Mouse (Mus musculus) CD4-positive helper T cell, adult 2 months (primary cell): ENCODE measurements around the gene 2700081O15Rik.
"Not testable (repeated sequence)": the region's sequence is repeated elsewhere in the genome, so short reads cannot be mapped to it uniquely, and the experiment has no call there.

Experiments
- DNase-seq: peaks from one replicate; pipeline ENCODE4 v3.0.0-alpha.2; 2012; ENCODE audit warnings: low read depth, missing footprints, low spot score

The 2700081O15Rik gene

DNA sequence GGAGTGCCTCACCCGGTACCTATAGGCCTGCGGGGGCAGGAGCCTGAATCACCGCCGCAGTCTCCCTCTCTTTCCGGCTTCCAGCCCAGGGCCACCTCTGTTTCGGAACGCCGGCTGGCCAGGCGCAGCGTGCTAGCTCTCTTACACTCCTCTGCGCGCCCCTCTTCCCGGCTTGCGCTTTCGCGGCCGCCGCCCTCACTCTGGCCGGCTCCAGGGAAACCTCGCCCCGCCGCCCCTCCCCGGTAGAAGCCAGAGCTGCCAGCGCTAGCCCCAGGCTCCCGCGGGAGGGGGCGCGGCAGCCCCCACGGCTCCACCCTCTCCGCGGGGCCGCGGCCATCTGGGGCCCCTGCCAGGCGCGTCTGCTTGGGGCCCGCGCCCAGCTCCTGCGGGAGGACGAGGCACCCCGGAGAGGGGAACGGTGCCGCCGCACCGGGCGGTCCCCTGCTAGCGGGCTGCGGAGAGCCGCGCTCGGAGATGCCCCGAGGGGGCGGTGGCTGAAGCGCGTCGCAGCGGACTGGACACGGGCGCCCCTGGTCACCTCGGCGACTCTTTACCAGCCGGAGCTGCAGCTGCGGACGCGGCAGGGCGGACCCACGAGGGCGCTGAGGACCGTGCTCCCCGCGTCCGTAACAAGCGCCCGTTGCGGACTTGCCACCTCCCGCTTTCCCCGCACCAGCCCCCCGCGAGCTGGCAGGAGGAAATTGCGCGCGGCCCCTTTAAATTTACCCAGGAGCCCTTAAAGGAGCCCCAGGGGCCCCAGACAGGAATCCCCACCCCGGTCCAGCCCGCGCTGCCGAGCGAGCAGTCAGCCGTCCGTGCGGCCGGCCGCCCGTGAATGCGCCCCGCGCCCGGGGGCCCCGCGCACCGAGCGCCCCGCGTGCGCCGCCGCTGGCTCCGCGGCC is at the start of gene 2700081O15Rik:
Gene 2700081O15Rik (plus strand): TSS at position 792 of the 902 bp plus-strand sequence.
- peak; percentile 37 for DNase-seq

DNA sequence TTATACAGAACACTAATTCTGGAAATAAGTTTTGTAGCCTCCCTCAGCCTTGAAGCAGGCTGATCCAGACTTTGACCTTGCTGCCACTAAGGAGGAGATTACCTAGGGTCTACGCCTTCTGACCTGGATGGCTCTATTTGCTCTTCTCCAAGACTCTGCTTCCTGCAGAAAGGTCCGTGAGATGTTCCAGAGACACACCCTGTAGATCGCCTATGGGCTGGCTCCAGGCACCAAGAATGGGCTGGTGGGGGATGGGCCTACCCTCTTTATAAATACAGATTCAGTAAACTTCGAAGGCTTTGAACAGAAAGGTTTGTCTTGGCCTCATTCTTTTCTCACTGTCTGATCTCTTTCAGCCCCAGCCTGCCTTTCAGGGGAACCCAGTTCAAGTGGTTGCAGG is 48.0 kb upstream of the 2700081O15Rik start:
- not testable (repeated sequence) for DNase-seq

DNA sequence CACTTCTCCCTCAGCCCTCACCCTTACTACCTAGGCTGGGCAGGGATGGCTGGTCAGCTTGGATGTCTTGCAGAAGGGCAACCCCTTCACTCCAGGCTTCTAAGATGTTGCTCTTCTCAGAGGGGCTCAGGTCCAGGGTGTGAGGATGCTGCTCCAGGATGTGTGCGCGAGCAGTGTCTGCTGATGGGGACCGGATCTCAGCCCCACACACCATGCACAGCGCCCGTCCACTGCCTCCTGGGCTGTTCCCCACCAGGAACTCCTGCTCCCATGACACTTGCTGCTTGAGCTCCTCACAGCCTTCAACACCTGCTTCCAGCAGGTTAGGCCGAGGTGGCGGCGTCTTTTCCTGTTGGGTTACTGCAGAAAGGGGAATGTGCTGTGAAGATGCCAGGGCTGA is 42.9 kb upstream of the 2700081O15Rik start:
- DNase-seq: no peak

DNA sequence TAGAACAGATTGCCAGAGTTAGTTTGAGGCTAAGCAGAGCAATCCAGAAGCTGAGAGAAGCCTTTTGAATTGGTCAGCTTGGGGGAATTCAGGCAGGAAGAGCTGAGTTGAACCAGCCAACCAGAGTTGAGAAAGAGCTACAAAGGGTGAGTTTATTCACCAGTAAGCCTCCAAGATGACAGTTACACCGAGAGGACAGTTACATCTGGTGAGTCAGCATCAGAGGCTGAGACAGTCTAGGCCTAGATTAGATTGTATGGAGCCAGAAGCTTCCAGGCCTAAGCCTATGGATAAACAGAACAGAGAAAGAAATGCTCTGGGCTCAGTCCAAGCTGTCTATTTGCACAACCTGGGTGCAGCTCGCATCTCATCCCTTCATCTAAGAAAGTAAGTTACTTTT is 39.8 kb upstream of the 2700081O15Rik start:
- no peak for DNase-seq

DNA sequence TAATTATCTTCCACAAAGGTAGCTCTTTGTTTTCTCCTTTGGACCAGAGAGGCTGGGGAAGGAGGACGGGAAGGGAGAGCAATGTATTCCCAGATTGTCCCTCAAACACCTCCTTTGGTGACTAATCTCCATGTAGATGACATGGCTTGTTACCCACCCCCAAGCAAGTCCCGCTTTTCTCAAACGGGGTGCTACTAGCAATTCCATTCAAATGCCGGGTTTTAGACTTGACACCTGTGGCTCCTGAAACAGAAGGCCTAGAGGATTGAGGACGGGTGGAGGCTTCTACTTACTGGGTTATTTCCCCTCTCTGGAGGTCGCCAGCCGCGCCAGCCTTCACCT is 35.5 kb upstream of the 2700081O15Rik start:
- no peak for DNase-seq

DNA sequence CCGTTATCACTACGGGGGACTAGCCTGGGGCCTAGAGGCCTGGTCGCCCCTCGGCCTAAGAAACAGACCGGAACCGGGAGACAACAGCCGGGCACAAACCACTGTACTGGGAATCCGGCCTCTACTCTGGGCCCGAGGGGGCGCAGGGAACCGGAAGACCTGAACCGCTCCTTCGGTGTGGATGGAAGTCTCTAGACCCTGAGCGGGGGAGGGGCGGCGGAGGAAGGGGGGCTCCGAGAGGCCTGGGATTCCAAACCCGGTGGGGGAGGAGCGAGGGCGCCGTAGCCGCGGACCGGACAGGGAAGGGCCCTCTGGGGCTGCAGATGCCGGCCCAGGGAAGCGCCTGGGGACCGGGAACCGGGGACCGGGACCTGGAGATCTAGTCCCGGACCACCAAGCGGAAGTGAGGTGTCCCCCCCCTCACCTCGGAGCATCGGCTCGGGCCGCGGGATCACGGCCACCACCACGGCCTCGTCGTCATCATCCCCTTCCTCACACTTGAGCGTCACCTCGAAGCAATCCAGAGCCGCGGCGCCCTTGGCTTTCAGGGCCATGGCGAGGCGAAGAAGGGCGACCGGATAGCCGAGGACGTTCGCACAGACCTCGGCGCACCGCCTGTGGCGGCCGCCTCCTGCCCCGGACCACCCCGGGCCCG is 35.0 kb upstream of the 2700081O15Rik start:
- no peak for DNase-seq

DNA sequence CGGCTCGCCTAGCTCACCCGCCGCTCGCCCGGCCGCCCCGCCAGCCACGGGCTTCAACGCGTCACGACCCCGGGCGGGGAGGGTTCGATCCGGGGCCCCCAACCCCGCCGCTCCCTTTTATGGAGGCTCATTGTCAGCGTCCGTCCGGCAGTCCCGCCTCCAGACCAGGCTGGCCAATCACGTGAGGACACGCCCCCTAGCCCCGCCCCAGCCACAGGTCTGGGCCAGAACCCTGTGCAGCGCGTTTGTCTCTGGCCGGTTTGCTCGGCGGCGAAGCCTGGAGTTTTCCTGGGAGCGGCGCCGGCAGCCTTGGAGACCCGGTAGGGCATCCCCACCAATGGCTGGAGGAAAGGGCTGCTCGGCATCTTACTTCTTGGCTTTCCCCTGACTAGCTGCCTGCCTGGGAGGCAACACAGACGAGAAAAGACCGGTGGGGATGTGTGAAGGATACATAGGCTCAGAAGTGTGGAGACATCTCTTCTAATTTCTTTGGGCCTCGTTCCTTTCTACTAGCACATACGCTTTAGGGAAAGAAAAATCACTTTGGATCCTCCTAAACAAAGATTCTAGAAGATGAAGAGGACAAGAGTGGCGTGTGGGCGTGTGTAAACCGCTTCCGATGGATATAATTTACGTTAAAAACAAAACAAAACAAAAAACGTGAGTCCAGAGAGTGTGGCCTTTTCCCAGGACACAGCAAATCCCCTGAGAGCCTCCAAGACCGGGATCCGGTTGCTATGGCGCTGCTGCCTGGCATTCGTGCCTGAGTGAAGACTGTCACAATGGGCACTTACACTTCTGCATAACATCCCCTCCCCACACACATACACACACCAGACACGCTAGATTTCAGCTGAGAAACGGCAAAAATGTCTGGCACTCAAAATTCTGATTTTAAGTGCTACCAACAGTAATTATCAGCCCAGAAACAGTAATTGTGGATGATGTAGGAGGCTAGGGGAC is 34.2 kb upstream of the 2700081O15Rik start, which contains the start of gene Spindoc:
Gene Spindoc (minus strand): TSS at position 92 of the 963 bp plus-strand sequence.
- peak; percentile 92 for DNase-seq

DNA sequence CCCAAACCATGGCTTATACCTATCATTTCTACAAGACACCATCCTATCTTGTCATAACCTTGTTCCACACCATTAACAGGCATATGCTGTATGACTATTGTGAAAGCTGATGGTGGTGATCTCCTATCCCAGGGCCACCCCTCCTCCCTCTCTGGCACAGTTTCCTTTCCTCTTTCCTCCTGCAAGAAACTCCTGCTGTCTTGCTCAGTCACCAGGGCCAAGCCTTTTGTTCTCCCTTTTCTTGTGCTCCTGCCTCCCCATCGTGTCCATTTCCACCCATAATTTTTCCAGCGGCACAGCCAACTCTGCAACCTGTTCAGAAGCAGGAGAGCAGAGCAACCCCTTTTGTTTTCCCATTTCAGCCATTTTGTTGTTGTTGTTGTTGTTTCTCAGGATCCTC is 31.4 kb upstream of the 2700081O15Rik start:
- no peak for DNase-seq

DNA sequence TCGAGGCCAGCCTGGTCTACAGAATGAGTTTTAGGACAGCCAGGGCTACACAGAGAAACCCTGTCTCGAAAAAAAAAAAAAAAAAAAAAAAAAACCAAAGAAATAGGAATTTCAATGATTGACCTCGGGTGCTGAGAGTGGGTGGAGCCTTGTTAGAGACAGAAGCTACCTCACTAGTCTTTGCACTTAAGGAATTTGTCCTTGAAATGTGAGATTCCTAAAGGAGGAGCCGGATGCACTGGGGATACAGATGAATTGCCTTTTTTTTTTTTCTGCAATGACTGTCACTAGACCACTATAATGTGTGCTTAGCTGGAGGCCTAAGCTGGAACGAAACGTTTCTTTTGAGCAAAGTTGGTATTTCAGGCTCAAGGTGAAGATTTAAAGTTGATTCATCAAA is 28.9 kb upstream of the 2700081O15Rik start:
- DNase-seq: no peak

DNA sequence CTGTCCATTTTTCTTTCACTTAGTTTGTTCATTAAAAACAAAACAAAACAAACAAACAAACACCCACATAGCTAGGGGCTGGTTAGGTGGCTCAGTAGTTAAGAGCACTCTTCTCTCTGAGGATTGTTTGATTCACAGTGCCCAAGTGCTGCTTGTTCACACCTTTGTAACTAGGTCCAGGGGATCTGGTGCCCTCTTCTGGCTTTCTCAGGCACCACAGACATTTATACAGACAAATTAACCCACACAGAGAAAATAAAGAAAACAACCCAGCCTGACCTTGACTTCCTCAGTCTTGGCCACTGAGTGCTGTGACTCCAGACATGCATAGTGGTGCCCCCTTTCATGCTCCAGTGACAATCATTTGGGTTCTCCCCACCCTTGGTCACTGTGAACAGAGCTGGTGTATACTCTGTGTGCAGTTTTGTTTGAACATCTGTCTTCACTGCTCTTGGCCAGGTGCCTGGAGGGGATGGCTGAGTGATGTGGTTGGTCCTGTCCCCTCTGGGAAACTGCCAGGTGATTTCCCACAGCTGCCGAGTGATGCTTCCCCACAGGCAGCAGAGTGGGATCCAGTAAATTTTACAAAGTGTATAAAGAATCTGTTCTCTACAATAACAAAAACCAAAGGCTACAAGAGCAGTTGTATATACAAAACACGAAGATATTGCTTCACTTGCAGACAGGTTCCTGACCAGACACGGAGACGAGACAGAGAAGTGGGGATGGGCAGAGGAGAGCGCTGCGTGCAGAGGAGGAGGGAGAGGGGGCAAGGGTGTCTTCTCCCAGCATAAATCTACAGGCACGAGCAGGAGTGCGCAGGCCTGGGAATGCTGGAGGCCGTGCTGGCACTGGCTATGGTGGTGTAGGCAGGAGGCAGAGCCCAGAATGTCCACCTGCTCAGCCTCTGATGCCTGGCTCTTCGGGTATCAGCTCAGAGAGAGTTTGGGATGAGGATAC is 20.3 kb upstream of the 2700081O15Rik start:
- DNase-seq: peak; percentile 19

DNA sequence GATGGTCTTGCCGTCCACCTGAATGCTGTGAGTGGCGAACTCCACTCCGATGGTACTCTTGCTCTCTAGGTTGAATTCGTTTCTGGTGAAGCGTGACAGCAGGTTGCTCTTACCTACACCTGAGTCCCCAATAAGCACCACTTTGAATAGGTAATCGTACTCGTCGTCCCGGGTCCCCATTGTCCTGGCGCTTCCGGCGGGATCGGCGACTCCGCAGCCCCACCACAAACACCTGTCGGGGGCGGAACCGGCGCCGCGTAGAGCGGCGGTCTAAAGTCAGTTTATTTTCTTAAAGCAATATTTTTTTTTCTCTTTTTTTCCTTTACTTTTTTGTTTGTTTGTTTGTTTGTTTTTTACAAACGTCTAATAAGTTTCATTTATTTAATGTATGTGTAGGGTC is 18.5 kb upstream of the 2700081O15Rik start:
- not testable (repeated sequence) for DNase-seq

DNA sequence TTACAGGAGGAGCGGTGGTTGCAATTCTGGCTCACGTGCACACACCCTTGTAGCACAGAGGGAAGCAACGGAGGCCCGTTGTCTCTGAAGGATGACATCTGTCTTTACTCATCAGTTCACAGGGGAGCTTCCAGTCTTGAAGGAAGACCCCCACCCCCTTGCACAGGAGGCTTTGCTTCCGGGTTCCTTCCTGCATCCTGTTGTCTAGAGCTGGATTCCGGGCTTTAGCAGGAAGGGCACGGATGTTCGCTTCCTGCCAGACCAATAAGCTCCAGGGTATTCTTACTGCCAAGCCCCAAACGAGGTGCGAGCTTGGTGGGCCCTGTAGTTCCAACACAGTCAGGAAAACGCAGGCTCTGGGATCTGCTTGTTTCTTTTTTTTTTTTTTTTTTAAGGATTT is 16.8 kb upstream of the 2700081O15Rik start:
- no peak for DNase-seq

DNA sequence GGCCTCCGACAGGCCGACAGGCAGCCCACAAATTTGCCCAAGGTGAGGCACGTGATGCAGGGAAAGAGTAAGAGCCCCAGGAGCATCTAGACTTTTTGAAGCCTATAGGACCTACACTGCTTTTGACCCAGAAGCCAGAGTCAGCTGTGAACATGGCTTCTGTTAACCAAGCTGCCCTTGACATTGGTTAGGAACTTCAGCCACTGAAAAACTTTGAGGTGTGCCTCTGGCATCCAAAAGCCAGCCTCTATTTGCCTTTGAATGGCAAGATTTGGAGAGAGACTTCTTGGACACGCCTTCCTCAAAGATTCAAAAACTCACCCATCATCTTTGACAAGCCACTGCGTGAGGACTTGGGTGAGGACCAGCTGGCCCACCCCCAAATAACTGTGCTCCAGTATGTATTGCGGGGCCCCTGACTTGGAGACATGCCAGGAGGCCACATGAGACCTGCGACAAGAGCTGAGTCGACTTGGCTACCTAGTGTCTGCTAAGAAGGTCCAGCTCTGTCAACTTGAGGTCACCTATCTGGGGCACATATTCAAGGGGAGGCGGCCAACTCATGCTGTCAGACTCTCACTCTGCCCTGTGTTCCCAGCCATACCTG is 12.7 kb upstream of the 2700081O15Rik start:
- DNase-seq: no peak

DNA sequence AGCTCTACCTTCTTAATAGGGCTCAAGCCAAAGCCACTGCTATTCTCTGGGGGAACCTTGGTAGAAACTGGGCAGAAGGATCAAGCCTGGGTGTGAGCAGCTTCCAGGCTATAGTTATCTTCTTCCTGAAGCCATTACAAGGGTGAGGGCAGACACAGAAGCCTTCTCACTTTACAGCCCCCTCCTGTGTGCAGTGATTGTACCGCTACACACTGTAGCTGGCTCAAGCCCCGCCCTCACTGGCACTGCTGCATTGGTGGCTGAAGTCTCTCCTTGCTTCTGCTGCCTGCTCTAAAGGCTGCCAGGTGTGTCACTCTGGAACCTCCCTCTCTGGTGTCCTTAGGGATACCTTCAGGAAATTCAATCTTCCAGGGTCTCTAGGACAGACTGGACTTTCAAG is 5.1 kb upstream of the 2700081O15Rik start:
- no peak for DNase-seq

DNA sequence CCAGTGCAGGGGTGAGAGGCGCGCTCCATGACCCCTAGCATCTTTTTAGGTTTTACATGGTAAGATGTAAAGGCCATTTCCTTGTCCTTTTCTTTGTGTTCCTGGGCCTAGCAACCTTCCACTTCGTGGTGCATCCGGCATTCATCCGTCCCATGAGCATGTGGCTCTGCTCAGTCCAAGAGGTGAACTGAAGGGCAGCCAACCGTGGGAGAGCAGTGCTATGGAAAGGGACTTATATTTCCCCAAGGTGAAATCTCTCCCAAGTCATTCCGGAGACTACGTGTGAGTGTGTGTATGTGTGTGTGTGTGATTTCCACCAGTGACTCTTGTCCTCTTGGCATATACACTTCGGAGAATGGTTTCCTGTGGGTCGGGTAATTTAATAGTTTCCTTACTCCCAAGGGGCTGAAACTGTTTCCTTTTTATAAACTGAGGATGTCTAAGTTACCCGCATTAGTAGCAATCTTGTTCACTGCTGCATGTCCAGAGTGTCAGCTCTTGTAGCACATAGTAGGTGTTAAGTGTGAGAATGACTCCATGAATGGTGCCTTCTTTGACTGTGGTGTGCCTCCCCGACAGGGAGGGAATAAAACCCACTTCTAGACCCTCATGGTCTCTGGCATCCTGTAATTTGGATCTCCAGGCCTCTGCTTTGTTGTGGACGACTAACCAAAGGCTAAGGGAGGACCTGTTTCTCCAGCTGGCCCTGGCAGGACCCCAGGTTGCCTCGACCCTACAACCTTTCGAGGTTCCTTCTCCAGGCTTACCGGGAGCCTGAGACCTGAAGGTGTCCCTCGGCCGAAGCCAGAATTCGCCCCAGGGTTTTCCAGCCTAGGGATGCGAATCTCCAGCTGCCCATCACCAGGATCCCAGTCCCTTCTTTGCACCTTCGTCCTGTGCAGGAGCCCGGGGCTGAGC is 1.2 kb upstream of the 2700081O15Rik start:
- no peak for DNase-seq

DNA sequence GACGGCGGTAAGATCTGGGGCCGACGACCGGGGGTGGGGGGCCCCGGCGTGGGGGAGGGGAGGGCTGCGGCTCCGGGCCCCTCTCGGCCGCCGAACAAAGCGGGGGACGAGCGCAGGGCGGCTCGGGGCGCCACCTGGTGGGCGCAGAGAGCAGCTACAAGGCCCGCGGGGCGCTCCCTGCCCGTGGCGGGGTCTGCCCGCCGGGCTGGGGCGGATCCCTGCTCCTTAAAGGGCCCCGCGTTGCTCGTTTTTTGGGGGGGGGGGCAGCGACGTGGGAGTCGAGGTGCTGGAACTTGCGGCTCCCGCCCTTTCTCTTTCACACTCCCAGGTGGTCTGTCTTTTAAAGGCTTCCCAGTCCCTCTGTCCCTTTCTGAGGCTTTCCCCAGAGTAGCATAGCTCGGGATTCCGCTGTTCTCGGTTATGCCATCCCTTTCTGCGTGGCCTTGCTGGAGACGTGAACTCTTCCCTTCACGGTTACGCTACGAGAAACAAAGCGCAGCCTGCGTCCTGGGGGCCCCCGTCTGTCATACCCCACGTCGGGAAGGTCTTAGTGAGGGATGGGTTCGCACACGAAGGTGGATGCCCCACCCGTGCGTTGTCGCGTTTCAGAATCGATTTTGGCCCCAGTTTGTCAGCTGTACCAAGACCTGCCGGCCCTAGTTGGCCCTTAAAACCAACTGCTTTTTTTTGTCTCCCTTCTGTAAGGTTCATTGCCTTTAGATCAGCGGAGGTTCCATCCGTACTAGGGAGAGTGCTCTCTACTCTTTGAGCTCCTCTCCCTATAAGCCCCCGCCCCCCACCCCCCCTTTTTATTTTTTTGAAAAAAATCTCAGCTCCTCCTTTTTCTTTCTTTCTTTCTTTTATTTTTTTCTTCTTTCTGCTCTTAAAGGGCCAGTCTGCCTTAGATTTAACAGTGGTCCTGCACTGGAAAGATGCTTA is 755 bp downstream of the 2700081O15Rik start:
- peak; percentile 69 for DNase-seq

DNA sequence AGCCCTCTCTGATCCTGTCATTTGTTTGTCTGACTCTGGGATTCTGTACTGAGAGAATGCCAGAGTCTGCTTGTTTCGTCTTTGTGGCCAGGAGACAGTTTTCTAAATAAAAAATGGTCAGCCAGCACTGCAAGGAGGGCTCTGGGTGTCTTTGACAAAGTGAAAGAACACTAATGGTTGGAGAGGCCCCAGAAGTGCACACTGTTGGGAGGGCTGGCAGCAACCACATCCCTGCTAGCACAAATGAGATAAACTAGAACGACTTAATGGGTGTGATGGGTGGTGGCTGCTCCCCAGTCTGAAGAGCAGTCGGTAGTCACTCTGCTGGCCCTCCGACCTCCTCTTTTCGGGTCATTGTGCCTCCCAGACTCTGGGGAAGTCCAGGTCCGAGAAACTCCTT is 1.7 kb downstream of the 2700081O15Rik start:
- no peak for DNase-seq

DNA sequence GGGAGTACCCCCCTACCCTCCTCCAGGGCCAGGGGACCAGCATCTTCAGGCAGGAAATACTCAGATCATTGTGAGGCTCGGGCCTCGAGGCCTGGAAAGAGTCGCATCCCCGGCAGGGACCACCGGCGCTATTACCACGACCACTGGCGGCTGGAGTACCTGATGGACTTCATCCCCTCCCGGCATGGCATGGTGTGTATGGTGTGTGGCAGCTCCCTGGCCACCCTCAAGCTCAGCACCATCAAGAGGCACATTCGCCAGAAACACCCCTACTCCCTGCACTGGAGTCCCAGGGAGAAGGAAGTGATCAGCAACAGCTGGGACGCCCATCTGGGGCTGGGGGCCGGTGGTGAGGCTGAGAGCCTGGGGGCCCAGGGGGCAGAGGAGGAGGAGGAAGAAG is 2.7 kb downstream of the 2700081O15Rik start:
- DNase-seq: no peak
